Mouse (Mus musculus) embryonic facial prominence, embryonic 11.5 days (tissue): ENCODE measurements around the gene F7. TPM values are rescaled to one million over a fixed set of nuclear protein-coding genes. Genes with fewer than 3 reads are reported as not detected.

Source experiments
- ATAC-seq: fragments of 200-750 bp; cut with Nextera tagmentation; replicated peaks from 2 replicates; pipeline ENCODE4 v1.8.0; 2017; ENCODE audit warnings: low read depth; ENCODE audit not compliant: insufficient number of reproducible peaks, low FRiP score, low TSS enrichment
- DNase-seq: peaks from one replicate; pipeline ENCODE4 v3.0.0-alpha.2; 2015; ENCODE audit warnings: low spot score
- H3K27ac ChIP-seq: fragments of 300-500 bp; sonication (generic); replicated peaks from 2 replicates; pipeline ENCODE4 v1.5.1; 2014; ENCODE audit warnings: mild to moderate bottlenecking, low read depth, low read length, control low read depth
- H3K27me3 ChIP-seq: fragments of 300-500 bp; sonication (generic); 2 replicates; pipeline ENCODE4 v1.6.1; 2014; ENCODE audit warnings: mild to moderate bottlenecking, low read length, moderate library complexity, mixed read lengths; ENCODE audit not compliant: control insufficient read depth, insufficient read depth
- H3K36me3 ChIP-seq: fragments of 300-500 bp; sonication (generic); replicated peaks from 2 replicates; pipeline ENCODE4 v1.6.1; 2014; ENCODE audit warnings: low read depth, mild to moderate bottlenecking, low read length, moderate library complexity, mixed read lengths; ENCODE audit not compliant: control insufficient read depth, insufficient read depth
- H3K4me1 ChIP-seq: fragments of 300-500 bp; sonication (generic); 2 replicates; pipeline ENCODE4 v1.6.1; 2014; ENCODE audit warnings: low read length, mixed read lengths; ENCODE audit not compliant: control insufficient read depth, insufficient read depth
- H3K4me2 ChIP-seq: fragments of 300-500 bp; sonication (generic); 2 replicates; pipeline ENCODE4 v1.6.1; 2014; ENCODE audit warnings: low read depth, mild to moderate bottlenecking, control low read depth, low read length, moderate library complexity
- H3K4me3 ChIP-seq: fragments of 300-500 bp; sonication (generic); 2 replicates; pipeline ENCODE4 v1.5.1; 2014; ENCODE audit warnings: low read depth, low read length, control low read depth
- H3K9ac ChIP-seq: fragments of 300-500 bp; sonication (generic); replicated peaks from 2 replicates; pipeline ENCODE4 v1.6.1; 2014; ENCODE audit warnings: mild to moderate bottlenecking, control low read depth, low read length
- H3K9me3 ChIP-seq: fragments of 300-500 bp; sonication (generic); replicated peaks from 2 replicates; pipeline ENCODE4 v1.6.1; 2016; ENCODE audit warnings: mild to moderate bottlenecking, low read length, inconsistent platforms, mixed read lengths; ENCODE audit not compliant: control insufficient read depth
- WGBS: fragments of 180-500 bp; shearing (Covaris S2); extraction: QIAGEN DNeasy Blood & Tissue Kit; methylation state at CpG from one replicate; pipeline ENCODE4 v1.1.7; 2014; 5-methylcytosine and 5-hydroxymethylcytosine counted together
- polyA plus RNA-seq: library from polyadenylated mRNA; unstranded; fragments of >200 nt; fragmentation: Nextera tagmentation; extraction: Ambion mirVana; gene quantifications from 2 replicates; pipeline ENCODE4 v1.2.1, GENCODE M21; 2014

The F7 gene
- polyA plus RNA-seq = not detected in 2 replicates

GRCm38 (mm10) chr8:13025487-13026224 lies at the start of gene F7:
TSS of gene F7 (plus strand) at chr8:13026034.
- Histone ChIP-seq H3K9me3 (no peaks in the 10 kb centered on the region), H3K4me2 (no peak within 1 kb of the TSS), H3K27ac (no peak within 1 kb of the TSS), H3K4me3 (no peak within 1 kb of the TSS), H3K4me1 (no peaks in the 10 kb centered on the region), H3K9ac (no peak within 1 kb of the TSS), H3K27me3 (no peaks in the 10 kb centered on the region), H3K36me3 (no peaks in the 10 kb centered on the region)
- 60% methylated on average over 10 of the region's 10 CpGs for WGBS
- no peak for DNase-seq
- no peak for ATAC-seq

GRCm38 (mm10) chr8:12976290-12976689 lies 49.5 kb upstream of the F7 start:
- no peaks in the 10 kb centered on the region; the same call in 1 of the 2 replicates for H3K36me3 ChIP-seq
- no peak for ATAC-seq
- H3K4me2 ChIP-seq = no peak overlapping the region
- H3K27ac ChIP-seq = no peak overlapping the region
- WGBS = 88% methylated on average over 11 of the region's 11 CpGs
- DNase-seq = no peak
- H3K9me3 ChIP-seq = no peaks in the 10 kb centered on the region
- H3K4me3 ChIP-seq = no peak overlapping the region
- H3K9ac ChIP-seq = no peak overlapping the region
- no peaks in the 10 kb centered on the region for H3K4me1 ChIP-seq
- no peaks in the 10 kb centered on the region for H3K27me3 ChIP-seq

- no peak overlapping the region for H3K27ac ChIP-seq
- H3K27me3 ChIP-seq = no peaks in the 10 kb centered on the region
- no peaks in the 10 kb centered on the region; the same call in 1 of the 2 replicates for H3K36me3 ChIP-seq
- H3K4me3 ChIP-seq = no peak overlapping the region
- DNase-seq (no peak), ATAC-seq (no peak)
- WGBS = 61% methylated on average over 5 of the region's 5 CpGs
- H3K4me1 ChIP-seq = no peaks in the 10 kb centered on the region
- no peaks in the 10 kb centered on the region for H3K9me3 ChIP-seq
- H3K4me2 ChIP-seq = no peak overlapping the region
- no peak overlapping the region for H3K9ac ChIP-seq
Measured at GRCm38 (mm10) chr8:12976723-12977122, 49.1 kb upstream of the F7 start.

GRCm38 (mm10) chr8:12977325-12977724 lies 48.5 kb upstream of the F7 start:
- H3K36me3 ChIP-seq = no peaks in the 10 kb centered on the region; the same call in 1 of the 2 replicates

GRCm38 (mm10) chr8:12978308-12978707 lies 47.5 kb upstream of the F7 start:
- H3K27ac ChIP-seq = no peak overlapping the region
- ATAC-seq = no peak
- H3K36me3 ChIP-seq = no peaks in the 10 kb centered on the region; the same call in 1 of the 2 replicates
- DNase-seq = no peak
- no peaks in the 10 kb centered on the region for H3K9me3 ChIP-seq
- no peak overlapping the region for H3K4me3 ChIP-seq
- WGBS = 63% methylated on average over 2 of the region's 2 CpGs
- H3K4me1 ChIP-seq = no peaks in the 10 kb centered on the region
- no peak overlapping the region for H3K9ac ChIP-seq
- no peaks in the 10 kb centered on the region for H3K27me3 ChIP-seq
- no peak overlapping the region for H3K4me2 ChIP-seq

More at GRCm38 (mm10) chr8:12977325-12977724, 48.5 kb upstream of the F7 start:
- H3K9me3 ChIP-seq = no peaks in the 10 kb centered on the region
- 81% methylated on average over 12 of the region's 12 CpGs for WGBS
- H3K4me1 ChIP-seq = no peaks in the 10 kb centered on the region
- ATAC-seq (no peak), DNase-seq (no peak)
- no peak overlapping the region for H3K4me3 ChIP-seq
- H3K27ac ChIP-seq = no peak overlapping the region
- no peak overlapping the region for H3K4me2 ChIP-seq
- no peaks in the 10 kb centered on the region for H3K27me3 ChIP-seq
- no peak overlapping the region for H3K9ac ChIP-seq

GRCm38 (mm10) chr8:12978726-12979125 lies 47.1 kb upstream of the F7 start:
- no peak overlapping the region for H3K4me3 ChIP-seq
- peak; percentile 36 for ATAC-seq
- H3K4me2 ChIP-seq = no peak overlapping the region
- H3K27me3 ChIP-seq = no peaks in the 10 kb centered on the region
- H3K4me1 ChIP-seq = no peaks in the 10 kb centered on the region
- WGBS = 24% methylated on average over 5 of the region's 5 CpGs
- no peak overlapping the region for H3K9ac ChIP-seq
- H3K36me3 ChIP-seq = no peaks in the 10 kb centered on the region; the same call in 1 of the 2 replicates
- no peak overlapping the region for H3K27ac ChIP-seq
- peak; percentile 90 for DNase-seq
- H3K9me3 ChIP-seq = no peaks in the 10 kb centered on the region

- DNase-seq (no peak), ATAC-seq (no peak)
- no peak overlapping the region for H3K27ac ChIP-seq
- H3K4me1 ChIP-seq = no peaks in the 10 kb centered on the region
- H3K36me3 ChIP-seq = no peaks in the 10 kb centered on the region
- no peaks in the 10 kb centered on the region for H3K9me3 ChIP-seq
- no peak overlapping the region for H3K4me3 ChIP-seq
- H3K27me3 ChIP-seq = no peaks in the 10 kb centered on the region
- H3K9ac ChIP-seq = no peak overlapping the region
- WGBS = 81% methylated on average over 18 of the region's 18 CpGs
- no peak overlapping the region for H3K4me2 ChIP-seq
Measured at GRCm38 (mm10) chr8:12983681-12984467, 42.0 kb upstream of the F7 start.
